Mouse (Mus musculus): ENCODE measurements around the gene Fh1. TPM values are rescaled to one million over a fixed set of nuclear protein-coding genes. Genes with fewer than 3 reads are reported as not detected.
A peak's percentile ranks its signal among the peaks of the same experiment; 100 is the strongest.

The Fh1 gene
- polyA plus RNA-seq, 1 experiment from 2014 or later = 87.8 TPM

GRCm38 (mm10) chr1:175640435-175641150, 15.2 kb upstream of the Fh1 start:
- H3K4me2 ChIP-seq = no peak overlapping the region
- H3K9ac ChIP-seq = no peak overlapping the region
- no peak for ATAC-seq
- H3K27ac ChIP-seq = no peak overlapping the region
- WGBS (ENCODE audit: insufficient replicate concordance) = 54% methylated on average over 6 of the region's 6 CpGs
- H3K36me3 ChIP-seq = no peaks in the 10 kb centered on the region
- H3K27me3 ChIP-seq (replicated peaks) = no peaks in the 10 kb centered on the region
- H3K4me1 ChIP-seq = no peaks in the 10 kb centered on the region
- no peaks in the 10 kb centered on the region for H3K9me3 ChIP-seq (replicated peaks)
- no peak overlapping the region for H3K4me3 ChIP-seq

GRCm38 (mm10) chr1:175639072-175639471, 13.6 kb upstream of the Fh1 start:
- WGBS (ENCODE audit: insufficient replicate concordance) = 60% methylated on average over 7 of the region's 7 CpGs
- no peak overlapping the region for H3K4me3 ChIP-seq
- ATAC-seq = no peak
- no peak overlapping the region for H3K4me2 ChIP-seq
- no peaks in the 10 kb centered on the region for H3K36me3 ChIP-seq
- H3K9me3 ChIP-seq (replicated peaks) = no peaks in the 10 kb centered on the region
- no peaks in the 10 kb centered on the region for H3K27me3 ChIP-seq (replicated peaks)
- no peak overlapping the region for H3K27ac ChIP-seq
- no peak overlapping the region for H3K9ac ChIP-seq
- H3K4me1 ChIP-seq = no peaks in the 10 kb centered on the region

- Histone ChIP-seq H3K4me1 (no peaks in the 10 kb centered on the region), H3K4me2 (no peak overlapping the region), H3K27ac (no peak overlapping the region), H3K4me3 (no peak overlapping the region), H3K36me3 (no peaks in the 10 kb centered on the region), H3K27me3 (replicated peaks) (no peaks in the 10 kb centered on the region), H3K9ac (no peak overlapping the region), H3K9me3 (replicated peaks) (no peaks in the 10 kb centered on the region)
- 39% methylated on average over 7 of the region's 7 CpGs for WGBS (ENCODE audit: insufficient replicate concordance)
- ATAC-seq = no peak
These were observed 12.2 kb upstream of the Fh1 start for GRCm38 (mm10) chr1:175637677-175638076.

GRCm38 (mm10) chr1:175632470-175632869, 7.0 kb upstream of the Fh1 start:
- H3K4me2 ChIP-seq = no peak overlapping the region
- H3K27me3 ChIP-seq (replicated peaks) = no peaks in the 10 kb centered on the region
- H3K27ac ChIP-seq = no peak overlapping the region
- no peaks in the 10 kb centered on the region for H3K9me3 ChIP-seq (replicated peaks)
- no peak for ATAC-seq
- H3K36me3 ChIP-seq = no peaks in the 10 kb centered on the region
- peaks cover 4% of the 10 kb centered on the region; the same call in 1 of the 2 replicates for H3K4me1 ChIP-seq
- no peak overlapping the region for H3K4me3 ChIP-seq
- H3K9ac ChIP-seq = no peak overlapping the region
- 94% methylated on average over 14 of the region's 14 CpGs for WGBS (ENCODE audit: insufficient replicate concordance)

GRCm38 (mm10) chr1:175631721-175632221, 6.3 kb upstream of the Fh1 start:
- Histone ChIP-seq H3K4me2 (peak overlapping the region; percentile 17), H3K9ac (no peak overlapping the region), H3K27ac (peak overlapping the region; percentile 51; the same call in 1 of the 2 replicates), H3K27me3 (replicated peaks) (no peaks in the 10 kb centered on the region), H3K4me3 (no peak overlapping the region), H3K4me1 (peaks cover 4% of the 10 kb centered on the region; the same call in 1 of the 2 replicates), H3K36me3 (no peaks in the 10 kb centered on the region), H3K9me3 (replicated peaks) (no peaks in the 10 kb centered on the region)
- ATAC-seq = no peak
- 50% methylated on average over 10 of the region's 10 CpGs for WGBS (ENCODE audit: insufficient replicate concordance)

GRCm38 (mm10) chr1:175631080-175631479, 5.6 kb upstream of the Fh1 start:
- no peak; the same call in 1 of the 2 replicates for ATAC-seq
- H3K4me3 ChIP-seq = no peak overlapping the region
- no peak overlapping the region for H3K4me2 ChIP-seq
- H3K9ac ChIP-seq = no peak overlapping the region
- H3K27me3 ChIP-seq (replicated peaks) = no peaks in the 10 kb centered on the region
- no peak overlapping the region for H3K27ac ChIP-seq
- 60% methylated on average over 3 of the region's 3 CpGs for WGBS (ENCODE audit: insufficient replicate concordance)
- H3K9me3 ChIP-seq (replicated peaks) = no peaks in the 10 kb centered on the region
- H3K36me3 ChIP-seq = no peaks in the 10 kb centered on the region
- H3K4me1 ChIP-seq = peaks cover 4% of the 10 kb centered on the region; the same call in 1 of the 2 replicates

GRCm38 (mm10) chr1:175630345-175630744, 4.9 kb upstream of the Fh1 start:
- Histone ChIP-seq H3K4me2 (no peak overlapping the region), H3K9me3 (replicated peaks) (no peaks in the 10 kb centered on the region), H3K9ac (no peak overlapping the region), H3K4me1 (peaks cover 4% of the 10 kb centered on the region; the same call in 1 of the 2 replicates), H3K36me3 (no peaks in the 10 kb centered on the region), H3K27ac (no peak overlapping the region), H3K4me3 (no peak overlapping the region), H3K27me3 (replicated peaks) (no peaks in the 10 kb centered on the region)
- 59% methylated on average over 5 of the region's 5 CpGs for WGBS (ENCODE audit: insufficient replicate concordance)
- no peak for ATAC-seq

- no peaks in the 10 kb centered on the region for H3K36me3 ChIP-seq
- no peak overlapping the region for H3K4me3 ChIP-seq
- H3K9ac ChIP-seq = no peak overlapping the region
- no peaks in the 10 kb centered on the region for H3K27me3 ChIP-seq (replicated peaks)
- no peak for ATAC-seq
- no peak overlapping the region for H3K4me2 ChIP-seq
- H3K4me1 ChIP-seq = peaks cover 14% of the 10 kb centered on the region
- no peak overlapping the region for H3K27ac ChIP-seq
- no peaks in the 10 kb centered on the region for H3K9me3 ChIP-seq (replicated peaks)
- 58% methylated on average over 6 of the region's 6 CpGs for WGBS (ENCODE audit: insufficient replicate concordance)
These were observed 3.8 kb upstream of the Fh1 start for GRCm38 (mm10) chr1:175629248-175629647.

- peak; percentile 50 for ATAC-seq
- H3K4me3 ChIP-seq = peak overlapping the region; percentile 86
- no peaks in the 10 kb centered on the region for H3K9me3 ChIP-seq (replicated peaks)
- 32% methylated on average over 1 of the region's 1 CpGs for WGBS (ENCODE audit: insufficient replicate concordance)
- no peaks in the 10 kb centered on the region for H3K27me3 ChIP-seq (replicated peaks)
- peaks cover 19% of the 10 kb centered on the region for H3K4me1 ChIP-seq
- H3K27ac ChIP-seq = peak overlapping the region; percentile 83
- H3K4me2 ChIP-seq = peak overlapping the region; percentile 93
- H3K9ac ChIP-seq = peak overlapping the region; percentile 63
- H3K36me3 ChIP-seq = peaks cover 7% of the 10 kb centered on the region; the same call in 1 of the 2 replicates
These were observed 706 bp upstream of the Fh1 start for GRCm38 (mm10) chr1:175625990-175626692.

- no peak for ATAC-seq
- Histone ChIP-seq H3K4me1 (peaks cover 19% of the 10 kb centered on the region), H3K9me3 (replicated peaks) (no peaks in the 10 kb centered on the region), H3K36me3 (peaks cover 22% of the 10 kb centered on the region), H3K27me3 (replicated peaks) (no peaks in the 10 kb centered on the region), H3K4me3 (no peak overlapping the region), H3K4me2 (no peak overlapping the region), H3K27ac (no peak overlapping the region), H3K9ac (no peak overlapping the region)
- 84% methylated on average over 6 of the region's 6 CpGs for WGBS (ENCODE audit: insufficient replicate concordance)
These were observed 1.8 kb downstream of the Fh1 start for GRCm38 (mm10) chr1:175623656-175624055.

GRCm38 (mm10) chr1:175619814-175620431, 5.5 kb downstream of the Fh1 start, which contains the start of gene Kmo:
Gene Kmo (plus strand): TSS chr1:175620381.
- H3K4me2 ChIP-seq = no peak within 1 kb of the TSS
- 82% methylated on average over 13 of the region's 13 CpGs for WGBS (ENCODE audit: insufficient replicate concordance)
- H3K9ac ChIP-seq = no peak within 1 kb of the TSS
- H3K27me3 ChIP-seq (replicated peaks) = no peaks in the 10 kb centered on the region
- ATAC-seq = no peak
- peaks cover 16% of the 10 kb centered on the region for H3K4me1 ChIP-seq
- H3K27ac ChIP-seq = no peak within 1 kb of the TSS
- H3K4me3 ChIP-seq = no peak within 1 kb of the TSS
- H3K36me3 ChIP-seq = peaks cover 56% of the 10 kb centered on the region
- no peaks in the 10 kb centered on the region for H3K9me3 ChIP-seq (replicated peaks)

- Histone ChIP-seq H3K4me2 (no peak overlapping the region), H3K9ac (no peak overlapping the region), H3K4me1 (no peaks in the 10 kb centered on the region), H3K9me3 (replicated peaks) (no peaks in the 10 kb centered on the region), H3K27me3 (replicated peaks) (no peaks in the 10 kb centered on the region), H3K4me3 (no peak overlapping the region), H3K36me3 (peaks cover 89% of the 10 kb centered on the region), H3K27ac (no peak overlapping the region)
- no peak for ATAC-seq
- 91% methylated on average over 9 of the region's 9 CpGs for WGBS (ENCODE audit: insufficient replicate concordance)
These were observed 10.4 kb downstream of the Fh1 start for GRCm38 (mm10) chr1:175614992-175615391.
